Mouse (Mus musculus): Measurements from ENCODE around the gene Accsl. TPM values are rescaled to one million over a fixed set of nuclear protein-coding genes. Genes with fewer than 3 reads are reported as not detected.

The Accsl gene
- polyA plus RNA-seq, 1 experiment from 2014 or later: not detected

DNA sequence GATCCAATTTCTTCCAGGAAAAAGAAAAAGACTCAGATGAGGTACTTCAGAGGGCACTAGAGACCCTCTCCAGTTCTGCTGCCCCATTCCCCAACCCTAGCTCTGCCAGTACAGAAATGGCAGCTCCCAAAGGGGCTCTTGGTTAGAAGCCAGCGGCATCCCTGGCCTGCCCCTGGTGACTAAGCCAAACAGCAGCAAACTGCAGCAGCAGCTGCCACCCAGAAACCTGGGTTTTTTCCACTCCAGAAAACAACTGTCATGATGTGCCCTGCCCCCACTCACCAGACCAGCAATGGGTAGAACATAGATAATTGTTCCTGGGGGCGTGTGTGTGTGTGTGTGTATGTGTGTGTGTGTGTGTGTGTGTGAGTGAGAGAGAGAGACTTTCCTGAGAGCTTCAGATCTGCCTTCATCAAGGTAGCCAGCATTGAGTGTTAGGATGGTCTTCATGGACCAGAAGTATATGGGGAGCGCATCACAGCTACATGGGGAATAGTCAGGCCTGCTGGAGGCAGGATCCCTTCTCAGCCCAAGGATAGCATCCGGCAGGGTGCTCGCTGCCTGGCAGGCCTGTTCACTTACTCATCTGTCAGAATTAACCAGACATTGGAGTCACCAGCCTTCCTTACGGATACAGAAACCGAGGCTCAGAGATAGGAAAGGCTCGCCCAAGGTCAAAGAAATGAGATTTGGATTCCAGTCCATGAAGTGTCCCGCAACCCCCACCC lies 12.8 kb upstream of the Accsl start:
- Histone ChIP-seq H3K27ac (ENCODE audit: low read depth) (no peak overlapping the region), H3K9me3 (ENCODE audit: control insufficient read depth, low read length) (no peaks in the 10 kb centered on the region), H3K4me1 (replicated peaks; ENCODE audit: control insufficient read depth, insufficient read depth, low read length) (peaks cover 5% of the 10 kb centered on the region; the same call in 1 of the 2 replicates), H3K4me2 (ENCODE audit: low read length) (no peak overlapping the region), H3K9ac (ENCODE audit: low read length) (no peak overlapping the region), H3K4me3 (ENCODE audit: low read depth, low read length) (no peak overlapping the region), H3K36me3 (ENCODE audit: control insufficient read depth, insufficient read depth, low read length) (no peaks in the 10 kb centered on the region), H3K27me3 (replicated peaks; ENCODE audit: control insufficient read depth, insufficient read depth, low read length) (no peaks in the 10 kb centered on the region)
- 73% methylated on average over 9 of the region's 9 CpGs for WGBS
- no peak for ATAC-seq (replicated peaks; ENCODE audit: low FRiP score, low TSS enrichment, low read depth)
- no peak for DNase-seq (ENCODE audit: low spot score)

DNA sequence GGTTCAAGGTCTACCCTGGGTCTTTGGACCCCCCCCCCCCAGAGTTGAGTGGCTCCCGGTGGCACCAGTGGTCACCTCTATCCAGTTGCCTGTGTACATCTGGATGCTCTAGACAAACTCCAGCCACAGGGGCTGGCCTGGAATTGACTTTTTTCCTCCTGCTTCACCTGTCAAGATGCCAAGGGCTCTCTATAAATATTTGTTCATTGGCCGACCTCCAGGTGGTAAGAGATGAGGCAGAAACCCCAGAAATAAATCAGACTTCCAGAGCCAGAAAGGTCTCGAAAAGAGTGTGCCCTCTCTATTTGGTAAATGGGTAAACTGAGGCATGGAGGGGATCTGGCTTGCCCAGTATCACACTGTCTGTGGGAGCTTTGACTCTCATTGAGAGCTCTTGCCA lies 12.0 kb upstream of the Accsl start:
- ATAC-seq (replicated peaks; ENCODE audit: low FRiP score, low TSS enrichment, low read depth) (no peak), DNase-seq (ENCODE audit: low spot score) (no peak)
- no peak overlapping the region for H3K9ac ChIP-seq (ENCODE audit: low read length)
- H3K9me3 ChIP-seq (ENCODE audit: control insufficient read depth, low read length): no peaks in the 10 kb centered on the region
- H3K4me1 ChIP-seq (replicated peaks; ENCODE audit: control insufficient read depth, insufficient read depth, low read length): 0 out of 2 replicates have a peak, but pooled peaks cover under 1% of the 10 kb centered on the region
- no peak overlapping the region for H3K4me3 ChIP-seq (ENCODE audit: low read depth, low read length)
- no peak overlapping the region for H3K4me2 ChIP-seq (ENCODE audit: low read length)
- H3K27ac ChIP-seq (ENCODE audit: low read depth): no peak overlapping the region
- H3K36me3 ChIP-seq (ENCODE audit: control insufficient read depth, insufficient read depth, low read length): no peaks in the 10 kb centered on the region
- WGBS: 39% methylated on average over 3 of the region's 3 CpGs
- H3K27me3 ChIP-seq (replicated peaks; ENCODE audit: control insufficient read depth, insufficient read depth, low read length): no peaks in the 10 kb centered on the region

DNA sequence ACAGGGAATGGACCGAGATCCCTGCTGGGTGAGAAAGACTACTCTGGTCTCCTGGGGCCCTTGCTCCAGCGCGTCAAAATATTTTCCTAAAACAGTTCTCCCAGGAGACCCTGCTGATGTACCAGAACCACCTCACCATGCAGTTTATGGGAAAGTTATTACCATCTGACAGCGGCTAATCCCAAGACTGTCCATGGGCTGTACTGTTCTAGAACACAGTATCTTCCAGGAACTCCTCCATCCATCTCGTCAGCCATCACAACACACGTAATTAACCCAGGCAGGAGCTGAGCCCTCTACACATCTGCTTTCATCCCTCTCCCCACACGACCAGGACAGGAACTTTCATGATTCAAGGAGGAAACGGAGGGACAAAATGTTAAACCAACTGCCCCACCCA lies 11.5 kb upstream of the Accsl start:
- no peak overlapping the region for H3K27ac ChIP-seq (ENCODE audit: low read depth)
- no peak for ATAC-seq (replicated peaks; ENCODE audit: low FRiP score, low TSS enrichment, low read depth)
- no peaks in the 10 kb centered on the region; the same call in 1 of the 2 replicates for H3K27me3 ChIP-seq (replicated peaks; ENCODE audit: control insufficient read depth, insufficient read depth, low read length)

DNA sequence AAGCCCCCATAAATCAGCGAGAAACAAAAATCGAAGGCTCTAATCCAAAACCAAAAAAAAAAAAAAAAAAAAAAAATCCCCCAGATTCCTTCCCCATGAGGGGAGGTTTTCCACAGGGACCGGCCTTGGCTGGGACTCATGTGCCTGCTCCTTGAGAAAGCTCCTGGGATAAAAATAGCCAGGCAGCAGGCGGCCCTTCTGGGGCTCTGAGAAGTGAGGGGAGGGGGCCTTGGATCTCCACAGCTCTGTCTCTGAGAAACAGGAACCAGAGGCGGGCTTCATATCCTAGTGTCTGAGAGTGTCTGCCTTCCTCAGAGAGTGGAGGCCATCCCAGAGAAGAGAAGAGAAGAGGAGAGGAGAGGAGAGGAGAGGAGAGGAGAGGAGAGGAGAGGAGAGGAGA lies 8.0 kb upstream of the Accsl start:
- H3K27ac ChIP-seq (ENCODE audit: low read depth): peak overlapping the region; percentile 47; the same call in 1 of the 2 replicates
- no peak for DNase-seq (ENCODE audit: low spot score)
- ATAC-seq (replicated peaks; ENCODE audit: low FRiP score, low TSS enrichment, low read depth): no peak

More for the DNA sequence above, 11.5 kb upstream of the Accsl start:
- 65% methylated on average over 8 of the region's 8 CpGs for WGBS
- no peak overlapping the region for H3K9ac ChIP-seq (ENCODE audit: low read length)
- no peaks in the 10 kb centered on the region for H3K9me3 ChIP-seq (ENCODE audit: control insufficient read depth, low read length)
- no peaks in the 10 kb centered on the region for H3K36me3 ChIP-seq (ENCODE audit: control insufficient read depth, insufficient read depth, low read length)
- H3K4me3 ChIP-seq (ENCODE audit: low read depth, low read length): no peak overlapping the region
- no peak for DNase-seq (ENCODE audit: low spot score)
- no peaks in the 10 kb centered on the region for H3K4me1 ChIP-seq (replicated peaks; ENCODE audit: control insufficient read depth, insufficient read depth, low read length)
- no peak overlapping the region for H3K4me2 ChIP-seq (ENCODE audit: low read length)

DNA sequence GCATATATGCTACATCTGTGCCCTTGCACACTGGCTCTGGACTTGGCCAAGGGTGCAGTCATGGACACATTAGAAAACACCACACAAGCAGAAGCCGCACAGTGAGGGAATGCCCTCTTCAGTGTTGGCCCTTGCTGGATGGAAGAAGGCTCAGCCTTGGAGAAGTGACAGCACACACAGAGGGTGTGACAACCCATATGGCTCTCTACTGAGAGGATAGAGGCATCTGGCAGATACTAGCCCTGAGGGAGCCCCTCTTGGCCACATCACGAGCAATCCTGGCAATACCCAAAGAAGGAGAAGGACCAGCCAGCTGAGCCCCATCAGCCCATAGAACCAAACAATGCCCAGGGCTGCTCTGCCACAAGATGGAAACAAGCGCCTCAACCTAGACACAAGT lies 5.6 kb upstream of the Accsl start:
- H3K4me1 ChIP-seq (replicated peaks; ENCODE audit: control insufficient read depth, insufficient read depth, low read length): peaks cover 13% of the 10 kb centered on the region
- no peaks in the 10 kb centered on the region for H3K36me3 ChIP-seq (ENCODE audit: control insufficient read depth, insufficient read depth, low read length)
- no peak overlapping the region for H3K9ac ChIP-seq (ENCODE audit: low read length)
- no peaks in the 10 kb centered on the region for H3K9me3 ChIP-seq (ENCODE audit: control insufficient read depth, low read length)
- ATAC-seq (replicated peaks; ENCODE audit: low FRiP score, low TSS enrichment, low read depth) (no peak), DNase-seq (ENCODE audit: low spot score) (no peak)
- 90% methylated on average over 3 of the region's 3 CpGs for WGBS
- no peak overlapping the region for H3K4me3 ChIP-seq (ENCODE audit: low read depth, low read length)
- no peak overlapping the region for H3K4me2 ChIP-seq (ENCODE audit: low read length)
- H3K27me3 ChIP-seq (replicated peaks; ENCODE audit: control insufficient read depth, insufficient read depth, low read length): no peaks in the 10 kb centered on the region; the same call in 1 of the 2 replicates
- H3K27ac ChIP-seq (ENCODE audit: low read depth): no peak overlapping the region

More for the DNA sequence above, 8.0 kb upstream of the Accsl start:
- H3K36me3 ChIP-seq (ENCODE audit: control insufficient read depth, insufficient read depth, low read length): no peaks in the 10 kb centered on the region
- no peaks in the 10 kb centered on the region; the same call in 1 of the 2 replicates for H3K27me3 ChIP-seq (replicated peaks; ENCODE audit: control insufficient read depth, insufficient read depth, low read length)
- H3K4me3 ChIP-seq (ENCODE audit: low read depth, low read length): no peak overlapping the region
- H3K9ac ChIP-seq (ENCODE audit: low read length): no peak overlapping the region
- no peak overlapping the region for H3K4me2 ChIP-seq (ENCODE audit: low read length)
- no peaks in the 10 kb centered on the region for H3K9me3 ChIP-seq (ENCODE audit: control insufficient read depth, low read length)
- WGBS: 42% methylated on average over 5 of the region's 5 CpGs
- peaks cover 13% of the 10 kb centered on the region for H3K4me1 ChIP-seq (replicated peaks; ENCODE audit: control insufficient read depth, insufficient read depth, low read length)

DNA sequence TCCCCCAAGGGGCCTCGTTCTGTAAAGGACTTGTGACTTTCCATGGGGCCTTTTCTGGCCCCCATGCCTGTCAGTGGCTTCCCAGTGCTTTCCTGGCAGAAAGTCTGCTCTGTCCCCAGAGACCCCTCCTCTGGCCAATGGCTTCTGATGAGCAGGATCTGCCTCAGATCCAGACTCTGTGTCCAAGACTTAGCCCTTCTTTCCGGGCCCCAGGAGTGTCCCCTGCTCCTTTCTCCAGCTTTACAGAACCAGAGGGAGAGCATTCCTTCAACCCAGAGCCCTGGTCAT lies 5.2 kb upstream of the Accsl start:
- Histone ChIP-seq H3K9me3 (ENCODE audit: control insufficient read depth, low read length) (no peaks in the 10 kb centered on the region), H3K4me2 (ENCODE audit: low read length) (no peak overlapping the region), H3K4me1 (replicated peaks; ENCODE audit: control insufficient read depth, insufficient read depth, low read length) (peaks cover 13% of the 10 kb centered on the region), H3K27ac (ENCODE audit: low read depth) (no peak overlapping the region), H3K27me3 (replicated peaks; ENCODE audit: control insufficient read depth, insufficient read depth, low read length) (no peaks in the 10 kb centered on the region; the same call in 1 of the 2 replicates), H3K4me3 (ENCODE audit: low read depth, low read length) (no peak overlapping the region), H3K36me3 (ENCODE audit: control insufficient read depth, insufficient read depth, low read length) (no peaks in the 10 kb centered on the region), H3K9ac (ENCODE audit: low read length) (no peak overlapping the region)
- no peak for ATAC-seq (replicated peaks; ENCODE audit: low FRiP score, low TSS enrichment, low read depth)
- WGBS: 29% methylated on average over 2 of the region's 2 CpGs
- DNase-seq (ENCODE audit: low spot score): no peak

DNA sequence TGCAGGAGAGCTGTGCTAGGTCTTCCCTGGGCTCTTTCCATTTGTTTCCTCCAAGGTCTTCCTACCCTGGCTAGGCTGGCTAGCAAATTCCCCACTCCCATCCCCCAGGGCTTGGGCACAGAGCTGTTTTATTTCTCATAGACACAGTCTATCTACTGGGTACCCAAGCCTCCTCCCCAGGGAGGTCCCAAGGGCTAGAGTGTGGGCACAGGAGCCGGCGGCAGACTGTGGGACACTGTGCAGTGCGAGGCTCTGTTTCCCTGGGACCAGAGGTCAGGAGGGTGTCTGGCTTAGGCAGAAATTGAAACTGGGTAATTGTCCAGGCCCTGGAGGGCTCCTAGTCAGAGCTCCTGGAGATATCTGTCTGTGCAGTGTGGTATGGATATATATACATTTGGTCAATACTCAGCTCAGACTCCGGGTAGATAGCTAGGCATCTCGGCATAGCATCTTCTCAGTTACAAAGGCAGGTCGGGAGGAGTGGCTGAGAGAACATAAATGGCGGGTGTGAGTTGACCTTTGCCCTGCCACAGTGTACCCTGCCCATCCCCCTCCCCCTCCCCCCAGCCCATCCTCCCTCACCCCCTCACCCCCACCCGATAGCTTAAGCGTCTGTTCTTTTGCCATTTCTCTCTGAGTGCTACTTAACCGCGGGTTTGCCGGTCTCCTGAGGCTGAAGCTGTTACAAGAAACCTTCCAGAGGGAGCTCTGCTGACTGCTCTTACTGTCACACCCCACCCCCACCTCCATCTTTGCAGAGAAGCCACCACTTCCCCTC lies 4.7 kb upstream of the Accsl start:
- Histone ChIP-seq H3K9ac (ENCODE audit: low read length) (no peak overlapping the region), H3K4me3 (ENCODE audit: low read depth, low read length) (no peak overlapping the region), H3K9me3 (ENCODE audit: control insufficient read depth, low read length) (no peaks in the 10 kb centered on the region), H3K36me3 (ENCODE audit: control insufficient read depth, insufficient read depth, low read length) (no peaks in the 10 kb centered on the region), H3K4me1 (replicated peaks; ENCODE audit: control insufficient read depth, insufficient read depth, low read length) (peaks cover 13% of the 10 kb centered on the region), H3K27me3 (replicated peaks; ENCODE audit: control insufficient read depth, insufficient read depth, low read length) (no peaks in the 10 kb centered on the region; the same call in 1 of the 2 replicates), H3K4me2 (ENCODE audit: low read length) (no peak overlapping the region), H3K27ac (ENCODE audit: low read depth) (no peak overlapping the region)
- DNase-seq (ENCODE audit: low spot score) (no peak), ATAC-seq (replicated peaks; ENCODE audit: low FRiP score, low TSS enrichment, low read depth) (peak; percentile 39)
- 20% methylated on average over 12 of the region's 12 CpGs for WGBS

DNA sequence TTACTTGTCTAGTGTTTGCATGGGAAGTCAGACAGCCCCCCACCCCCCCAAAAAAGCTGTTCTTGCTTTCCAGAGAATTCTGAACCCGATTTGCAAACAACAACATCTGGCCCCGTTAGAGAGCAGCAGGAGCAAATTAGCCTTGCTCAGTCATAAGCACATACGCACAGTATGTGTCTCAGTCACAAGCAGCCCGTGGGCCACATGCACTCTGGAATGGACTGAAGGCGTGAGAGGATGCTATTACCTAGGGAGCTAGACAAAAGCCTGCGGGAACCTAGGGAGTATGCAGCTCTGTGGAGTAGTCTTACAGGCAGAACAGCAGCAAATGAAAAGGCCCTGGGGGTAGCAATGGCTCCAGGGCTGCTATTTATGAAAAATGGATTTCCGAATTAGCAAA lies 3.3 kb upstream of the Accsl start:
- Histone ChIP-seq H3K4me2 (ENCODE audit: low read length) (no peak overlapping the region), H3K4me3 (ENCODE audit: low read depth, low read length) (no peak overlapping the region), H3K4me1 (replicated peaks; ENCODE audit: control insufficient read depth, insufficient read depth, low read length) (peaks cover 13% of the 10 kb centered on the region), H3K9ac (ENCODE audit: low read length) (no peak overlapping the region), H3K36me3 (ENCODE audit: control insufficient read depth, insufficient read depth, low read length) (no peaks in the 10 kb centered on the region), H3K27me3 (replicated peaks; ENCODE audit: control insufficient read depth, insufficient read depth, low read length) (no peaks in the 10 kb centered on the region; the same call in 1 of the 2 replicates), H3K27ac (ENCODE audit: low read depth) (no peak overlapping the region), H3K9me3 (ENCODE audit: control insufficient read depth, low read length) (no peaks in the 10 kb centered on the region)
- no peak for ATAC-seq (replicated peaks; ENCODE audit: low FRiP score, low TSS enrichment, low read depth)
- WGBS: 84% methylated on average over 7 of the region's 7 CpGs
- no peak for DNase-seq (ENCODE audit: low spot score)
